Mouse (Mus musculus): ENCODE measurements around the gene Foxred2.

Foxred2 gene

GRCm38 (mm10) chr15:77956404-77956901, at the start of gene Foxred2:
Gene Foxred2 (minus strand): TSS chr15:77956722.
- peak; percentile 78 for DNase-seq (ENCODE audit: low read depth, low spot score)

- no peak for DNase-seq (ENCODE audit: low read depth, low spot score)
Observed at GRCm38 (mm10) chr15:78003929-78004328, 47.4 kb upstream of the Foxred2 start.

- no peak for DNase-seq (ENCODE audit: low read depth, low spot score)
Observed at GRCm38 (mm10) chr15:78001400-78001799, 44.9 kb upstream of the Foxred2 start.

- no peak for DNase-seq (ENCODE audit: low read depth, low spot score)
Observed at GRCm38 (mm10) chr15:77988541-77988940, 32.0 kb upstream of the Foxred2 start.

GRCm38 (mm10) chr15:77983391-77983790, 26.9 kb upstream of the Foxred2 start:
- DNase-seq (ENCODE audit: low read depth, low spot score): no peak

- peak; percentile 18 for DNase-seq (ENCODE audit: low read depth, low spot score)
Observed at GRCm38 (mm10) chr15:77982195-77982939, 25.8 kb upstream of the Foxred2 start.

GRCm38 (mm10) chr15:77981181-77981680, 24.7 kb upstream of the Foxred2 start:
- no peak for DNase-seq (ENCODE audit: low read depth, low spot score)

- DNase-seq (ENCODE audit: low read depth, low spot score): no peak
Observed at GRCm38 (mm10) chr15:77979427-77979865, 22.9 kb upstream of the Foxred2 start.

- DNase-seq (ENCODE audit: low read depth, low spot score): no peak
Observed at GRCm38 (mm10) chr15:77977663-77978062, 21.1 kb upstream of the Foxred2 start.

- DNase-seq (ENCODE audit: low read depth, low spot score): no peak
Observed at GRCm38 (mm10) chr15:77974165-77974841, 17.8 kb upstream of the Foxred2 start.

GRCm38 (mm10) chr15:77970470-77971292, 14.2 kb upstream of the Foxred2 start, which contains the start of gene Eif3d:
Gene Eif3d (minus strand): TSS chr15:77970813.
- peak; percentile 89 for DNase-seq (ENCODE audit: low read depth, low spot score)

GRCm38 (mm10) chr15:77969940-77970469, 13.5 kb upstream of the Foxred2 start:
- no peak for DNase-seq (ENCODE audit: low read depth, low spot score)

- DNase-seq (ENCODE audit: low read depth, low spot score): no peak
Observed at GRCm38 (mm10) chr15:77965117-77965528, 8.6 kb upstream of the Foxred2 start.

- no peak for DNase-seq (ENCODE audit: low read depth, low spot score)
Observed at GRCm38 (mm10) chr15:77962447-77962846, 5.9 kb upstream of the Foxred2 start.

GRCm38 (mm10) chr15:77960693-77961092, 4.2 kb upstream of the Foxred2 start:
- no peak for DNase-seq (ENCODE audit: low read depth, low spot score)

- DNase-seq (ENCODE audit: low read depth, low spot score): no peak
Observed at GRCm38 (mm10) chr15:77958071-77958470, 1.5 kb upstream of the Foxred2 start.

- no peak for DNase-seq (ENCODE audit: low read depth, low spot score)
Observed at GRCm38 (mm10) chr15:77957625-77958024, 1.1 kb upstream of the Foxred2 start.

- DNase-seq (ENCODE audit: low read depth, low spot score): no peak
Observed at GRCm38 (mm10) chr15:77955440-77956403, 800 bp downstream of the Foxred2 start.

GRCm38 (mm10) chr15:77954362-77954761, 2.2 kb downstream of the Foxred2 start:
- DNase-seq (ENCODE audit: low read depth, low spot score): no peak

GRCm38 (mm10) chr15:77952921-77953320, 3.6 kb downstream of the Foxred2 start:
- DNase-seq (ENCODE audit: low read depth, low spot score): no peak

Measured in brain, embryonic 18.5 days (tissue).